Mouse (Mus musculus) frontal cortex, postnatal 14 days (tissue): ENCODE data around the gene Fam129a.

ENCODE experiments used
- DNase-seq, 2 experiments: peaks; one replicate each; pipeline ENCODE4 v3.0.0; 2022; ENCODE audit warnings: low spot score in 2 of 2

The Fam129a gene

DNA sequence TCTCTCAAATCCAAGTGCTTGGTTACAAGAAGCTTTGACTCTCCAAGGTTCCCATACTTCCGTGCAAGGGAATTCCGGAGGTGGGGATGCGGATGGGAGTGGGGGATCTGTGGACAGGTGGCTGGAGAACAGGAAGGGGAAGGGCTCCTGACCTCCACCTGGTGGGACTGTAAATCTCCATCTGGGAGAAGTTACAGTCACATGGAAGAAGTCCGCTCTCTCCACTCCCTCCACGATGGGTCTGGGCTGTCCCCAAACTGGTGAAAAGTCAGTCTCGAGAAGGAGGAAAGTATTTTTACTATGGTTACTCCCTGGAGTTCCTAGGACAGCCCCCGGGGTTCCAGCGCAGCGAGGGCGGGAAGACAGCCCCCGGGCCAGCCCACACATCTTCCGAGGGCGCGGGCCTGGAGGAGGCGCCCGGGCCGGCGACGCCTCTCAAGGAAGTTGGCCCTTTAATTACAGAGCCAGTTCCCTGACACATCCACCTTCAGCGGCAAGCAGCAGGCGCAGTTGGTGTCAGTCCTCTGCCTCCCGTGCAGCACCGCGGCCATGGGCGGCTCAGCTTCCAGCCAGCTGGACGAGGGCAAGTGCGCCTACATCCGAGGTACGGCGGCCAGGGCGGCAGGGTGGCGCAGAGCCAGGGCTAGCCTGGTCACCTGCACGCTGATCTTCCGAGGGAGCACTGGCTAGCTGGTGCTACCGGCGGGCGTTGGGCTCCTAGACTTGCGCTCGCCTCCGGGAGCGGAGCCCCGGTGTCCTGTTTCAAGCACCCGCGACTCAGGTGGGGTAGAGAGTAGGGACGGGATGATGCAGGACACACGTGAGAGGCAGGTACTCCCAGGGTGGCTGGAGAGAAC lies at the start of gene Fam129a:
Gene Fam129a, plus strand, starts transcription at position 206 of the 857 bp plus-strand sequence.
- DNase-seq = no peak

DNA sequence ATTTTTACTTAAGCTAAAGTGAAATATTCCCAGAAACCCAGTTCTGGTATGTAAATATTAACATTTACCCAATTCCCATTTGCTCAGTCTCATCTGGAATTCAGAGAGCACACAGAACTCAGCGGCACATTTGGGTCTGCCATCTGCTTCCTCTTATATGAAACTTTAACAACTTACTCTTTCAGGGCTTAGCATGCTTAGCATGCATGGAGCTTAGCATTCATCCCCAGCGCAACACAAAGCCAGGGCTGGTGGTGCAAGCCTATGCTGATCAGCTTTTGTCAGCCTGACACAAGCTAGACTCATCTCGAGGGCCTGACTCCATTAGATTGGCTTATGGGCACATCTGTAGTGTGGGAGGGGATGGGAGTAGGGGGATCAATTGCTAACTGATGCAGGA lies 44.3 kb upstream of the Fam129a start:
- no peak for DNase-seq

DNA sequence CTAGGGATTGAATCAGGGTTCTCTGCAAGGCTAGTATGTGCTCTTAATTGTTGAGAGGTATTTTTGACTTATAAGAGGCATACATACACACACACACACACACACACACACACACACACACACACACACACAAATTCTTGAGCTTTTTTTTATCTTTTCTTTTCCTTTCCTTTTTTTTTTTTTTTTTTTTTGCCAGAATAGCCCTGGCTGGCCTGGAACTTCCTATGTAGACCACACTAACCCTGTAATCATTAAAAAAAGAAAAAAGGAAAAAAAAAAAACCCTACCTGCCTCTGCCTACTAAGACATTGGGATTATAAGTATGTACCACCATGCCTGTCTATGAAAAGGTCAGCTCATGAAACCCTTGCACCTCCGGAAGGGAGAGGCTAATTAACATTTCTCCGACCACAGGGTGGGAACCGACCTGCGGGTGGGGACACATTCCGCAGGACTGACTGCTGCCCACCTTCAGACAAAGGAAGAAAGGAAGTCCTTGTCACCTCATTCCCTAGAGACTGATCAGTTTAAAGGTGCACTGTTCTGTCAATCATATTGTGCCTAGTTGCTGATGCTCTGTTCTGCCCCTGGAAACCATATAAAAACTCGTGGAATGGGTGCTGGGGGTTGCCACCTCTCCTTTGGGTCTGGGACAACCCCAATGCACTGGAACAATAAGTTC lies 27.0 kb upstream of the Fam129a start:
- no peak for DNase-seq

DNA sequence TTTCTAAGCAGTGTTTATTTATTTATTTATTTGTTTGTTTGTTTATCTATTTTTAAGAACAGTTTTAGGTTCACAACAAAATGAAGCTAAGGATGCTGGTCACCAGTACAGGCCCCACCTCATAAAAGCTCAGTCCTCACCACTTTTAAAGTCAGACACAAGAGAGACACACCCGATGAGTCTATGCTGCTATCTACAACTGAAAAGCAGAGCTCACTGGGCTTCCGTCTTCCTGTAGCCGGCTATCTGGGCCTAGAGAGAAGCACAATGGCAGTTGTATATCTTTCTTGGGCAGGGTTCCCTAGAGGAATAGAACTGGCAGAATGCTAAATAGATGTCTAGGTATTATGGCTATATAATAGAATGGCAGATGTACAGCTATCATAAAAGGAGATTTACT lies 26.4 kb upstream of the Fam129a start:
- DNase-seq = no peak

DNA sequence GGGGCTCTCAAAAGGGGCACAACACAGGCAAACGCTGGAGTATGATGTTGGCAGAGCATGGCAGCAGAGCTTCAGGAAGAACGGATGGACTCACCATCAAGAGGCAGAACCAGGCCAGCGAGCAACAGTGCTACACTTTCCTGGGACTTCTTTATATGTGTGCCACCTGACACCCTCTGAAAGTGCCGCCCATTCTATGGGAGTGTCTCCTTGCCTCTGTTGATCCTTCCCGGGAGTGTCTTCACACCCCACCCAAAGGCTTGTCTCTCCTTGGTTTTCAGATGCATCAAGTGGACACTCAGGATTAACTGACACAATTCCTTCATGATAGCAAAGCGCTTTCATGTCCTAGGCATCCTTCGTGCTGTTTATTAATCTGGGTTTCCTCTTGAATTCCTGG lies 25.4 kb upstream of the Fam129a start:
- DNase-seq = no peak

DNA sequence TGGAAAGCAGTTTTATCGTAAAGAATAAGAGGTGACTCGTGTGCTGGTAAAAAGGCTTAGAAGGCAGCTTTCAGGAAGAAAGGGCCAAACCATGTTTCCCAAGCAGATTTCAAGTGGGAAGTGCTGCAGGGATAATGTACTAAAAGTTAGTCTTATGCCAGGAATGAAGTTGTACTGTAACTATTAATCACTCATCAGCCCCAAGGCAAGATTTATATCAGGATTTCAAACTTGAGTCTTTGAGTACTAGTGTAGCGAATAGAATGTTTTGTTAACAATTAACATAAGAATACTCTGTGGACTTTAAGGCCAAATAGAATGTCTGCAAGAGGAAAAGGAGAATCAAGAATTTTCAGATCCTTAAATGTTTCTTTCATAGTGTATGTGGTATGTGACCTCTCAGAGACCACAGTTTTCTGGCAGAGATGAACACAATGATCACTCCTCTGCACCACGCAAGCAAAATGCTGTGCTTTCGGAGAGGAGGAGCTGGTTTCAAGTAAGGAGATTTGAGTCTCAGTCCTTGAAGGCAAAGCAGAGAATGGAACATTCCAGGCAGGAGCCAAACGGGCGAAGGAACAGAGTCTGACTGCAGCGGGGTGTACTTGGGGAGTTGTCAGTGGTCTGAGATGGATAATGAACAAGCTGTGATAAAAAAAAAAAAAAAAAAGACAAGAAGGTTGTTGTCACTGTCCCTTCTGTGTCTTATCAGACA lies 21.9 kb upstream of the Fam129a start:
- no peak for DNase-seq

DNA sequence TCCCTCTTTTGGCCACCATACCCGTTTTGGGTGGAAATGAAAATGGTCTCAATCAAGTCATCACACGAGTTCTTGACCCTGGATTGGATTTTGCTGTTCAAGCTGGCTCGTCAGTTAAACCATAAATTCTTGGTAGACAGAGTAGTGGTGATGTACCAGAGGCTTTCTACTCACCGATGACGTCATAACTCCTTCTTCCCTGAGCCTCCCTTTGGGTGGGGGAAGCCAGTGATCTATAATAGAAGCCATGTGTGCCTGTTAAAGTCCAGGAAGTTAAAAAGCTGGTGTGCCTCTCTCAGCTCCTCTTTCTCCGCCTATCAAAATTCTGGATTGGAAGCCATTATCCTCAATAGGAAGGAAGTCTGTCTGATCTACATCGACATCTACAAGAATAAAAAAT lies 21.2 kb upstream of the Fam129a start:
- no peak for DNase-seq

DNA sequence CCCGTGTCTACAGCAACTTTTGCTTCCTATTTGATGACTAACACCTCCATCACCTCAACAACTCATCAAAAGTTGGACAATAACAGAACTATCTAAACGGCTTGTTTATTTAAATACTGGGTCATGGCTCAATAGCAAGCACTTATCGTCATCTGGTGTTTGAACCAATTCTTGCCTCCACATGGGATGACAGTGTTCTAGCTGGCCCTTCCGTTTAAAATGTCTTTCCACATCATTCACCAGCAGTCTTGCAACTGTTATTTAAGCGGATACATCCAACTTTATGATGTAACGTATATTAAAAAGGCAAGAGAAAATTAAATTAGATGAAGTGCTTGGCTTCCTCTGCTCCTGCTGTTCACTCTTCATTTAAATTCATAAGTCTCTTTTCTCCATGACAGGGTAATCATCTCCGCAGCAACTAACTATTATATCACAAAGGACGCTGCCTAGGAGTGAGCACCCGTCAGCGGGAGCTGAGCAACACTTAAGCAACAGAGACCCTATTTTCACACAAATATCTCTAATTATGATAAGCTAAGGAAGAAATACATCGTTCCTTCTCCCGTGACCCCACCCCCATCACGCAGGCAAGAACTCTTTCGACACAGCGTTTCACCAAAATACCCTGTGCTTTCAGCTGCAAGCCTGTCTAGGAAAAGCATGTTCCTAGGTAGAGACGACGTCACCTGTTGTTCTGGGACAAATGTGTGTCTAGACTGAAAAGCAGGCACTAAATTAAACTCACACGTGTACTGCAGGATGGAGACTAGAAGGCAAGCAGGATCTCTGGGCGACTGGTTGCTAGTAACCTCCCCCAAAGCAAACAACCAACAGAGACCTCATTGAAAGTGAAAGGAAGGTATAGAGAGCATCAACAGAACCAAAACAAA lies 20.2 kb upstream of the Fam129a start:
- DNase-seq = no peak

DNA sequence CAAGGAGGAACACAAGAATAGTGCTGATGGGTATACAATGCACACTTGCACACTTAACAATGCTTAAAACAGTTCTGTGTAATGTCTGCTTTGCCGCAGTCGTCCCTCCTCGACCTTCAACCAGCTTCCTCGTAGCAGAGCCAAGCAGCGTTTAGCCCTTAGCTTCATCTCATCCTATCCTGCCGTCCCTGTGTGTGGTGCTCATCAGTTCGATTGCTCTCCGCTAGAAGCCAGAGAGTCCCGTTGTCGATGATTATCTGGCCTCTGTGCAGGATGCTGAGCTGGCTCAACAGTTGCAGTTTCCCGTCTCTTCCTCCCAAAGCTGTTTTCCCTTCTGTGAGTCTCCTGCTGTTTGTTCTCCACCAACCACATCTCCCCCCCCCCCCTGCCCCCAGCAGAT lies 10.4 kb upstream of the Fam129a start:
- no peak for DNase-seq

DNA sequence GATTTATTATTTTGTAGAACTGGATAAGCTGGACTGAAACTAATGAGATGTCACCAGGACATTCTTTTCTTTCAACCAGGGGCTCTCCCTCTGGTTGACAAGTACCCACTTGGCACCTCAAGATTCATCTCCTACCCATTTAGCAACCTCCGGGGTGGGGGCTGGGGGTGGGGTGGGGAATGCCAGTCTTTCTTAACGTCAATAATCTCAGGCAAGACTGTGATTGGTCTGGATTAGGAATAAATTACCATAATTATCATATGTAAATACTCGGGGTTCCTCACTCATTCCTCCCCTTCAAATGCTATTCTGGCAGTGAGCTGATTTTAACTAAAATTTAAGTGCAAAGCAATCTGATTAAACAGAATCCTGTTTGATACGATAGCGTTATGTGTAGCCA lies 7.6 kb upstream of the Fam129a start:
- DNase-seq = no peak

DNA sequence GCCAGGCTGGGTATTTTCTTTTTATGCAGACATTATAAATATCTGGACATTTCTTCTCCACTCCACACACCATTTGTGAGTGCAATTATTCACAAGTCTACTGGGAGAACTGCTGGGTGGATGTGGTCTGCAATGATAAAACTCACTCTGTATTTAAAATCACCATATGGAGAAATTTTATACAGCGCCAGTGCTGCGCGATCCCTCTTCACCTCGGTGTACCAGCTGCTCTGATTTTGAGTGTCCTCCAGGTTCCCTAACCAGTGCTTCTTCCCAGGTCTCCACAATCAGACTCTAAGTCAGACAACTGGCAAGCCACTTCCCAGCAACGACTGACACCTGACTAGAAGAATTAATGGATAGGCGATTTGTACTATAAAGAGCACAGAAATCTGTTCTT lies 7.1 kb upstream of the Fam129a start:
- DNase-seq = no peak

DNA sequence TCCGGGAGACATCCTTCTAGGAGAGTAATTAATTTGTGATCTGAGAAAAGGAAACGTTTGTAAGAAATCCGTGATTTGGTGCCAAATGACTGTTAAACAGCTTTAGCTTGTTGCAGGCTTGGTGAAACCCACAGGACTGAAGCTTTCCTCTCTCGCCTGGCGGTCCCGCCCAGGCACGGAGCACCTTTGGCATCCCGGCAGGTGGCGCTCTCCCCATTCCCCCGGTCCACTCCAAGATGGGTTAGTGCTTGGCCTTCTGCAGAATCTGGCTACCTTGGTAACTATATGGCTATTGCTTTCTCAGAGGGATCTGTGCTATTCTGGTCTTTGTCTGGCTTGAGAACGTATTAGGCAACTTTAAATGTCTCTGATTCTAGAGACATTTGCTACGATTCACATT lies 6.6 kb upstream of the Fam129a start:
- peak; percentile 27 to 67 for DNase-seq

DNA sequence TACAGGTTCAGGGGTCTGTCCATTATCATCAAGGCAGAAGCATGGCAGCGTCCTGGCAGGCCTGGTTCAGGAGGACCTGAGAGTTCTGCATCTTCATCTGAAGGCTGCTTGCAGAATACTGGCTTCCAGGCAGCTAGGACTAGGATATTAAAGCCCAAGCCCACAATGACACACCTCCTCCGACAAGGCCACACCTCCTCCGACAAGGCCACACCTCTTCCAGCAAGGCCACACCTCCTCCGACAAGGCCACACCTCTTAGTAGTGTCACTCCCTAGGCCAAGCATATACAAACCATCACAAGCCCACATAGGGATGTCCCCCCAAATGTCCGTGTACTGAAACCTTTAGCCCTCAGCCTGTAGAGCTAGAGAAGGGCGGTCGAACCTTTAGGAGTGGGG lies 2.3 kb upstream of the Fam129a start:
- no peak for DNase-seq

DNA sequence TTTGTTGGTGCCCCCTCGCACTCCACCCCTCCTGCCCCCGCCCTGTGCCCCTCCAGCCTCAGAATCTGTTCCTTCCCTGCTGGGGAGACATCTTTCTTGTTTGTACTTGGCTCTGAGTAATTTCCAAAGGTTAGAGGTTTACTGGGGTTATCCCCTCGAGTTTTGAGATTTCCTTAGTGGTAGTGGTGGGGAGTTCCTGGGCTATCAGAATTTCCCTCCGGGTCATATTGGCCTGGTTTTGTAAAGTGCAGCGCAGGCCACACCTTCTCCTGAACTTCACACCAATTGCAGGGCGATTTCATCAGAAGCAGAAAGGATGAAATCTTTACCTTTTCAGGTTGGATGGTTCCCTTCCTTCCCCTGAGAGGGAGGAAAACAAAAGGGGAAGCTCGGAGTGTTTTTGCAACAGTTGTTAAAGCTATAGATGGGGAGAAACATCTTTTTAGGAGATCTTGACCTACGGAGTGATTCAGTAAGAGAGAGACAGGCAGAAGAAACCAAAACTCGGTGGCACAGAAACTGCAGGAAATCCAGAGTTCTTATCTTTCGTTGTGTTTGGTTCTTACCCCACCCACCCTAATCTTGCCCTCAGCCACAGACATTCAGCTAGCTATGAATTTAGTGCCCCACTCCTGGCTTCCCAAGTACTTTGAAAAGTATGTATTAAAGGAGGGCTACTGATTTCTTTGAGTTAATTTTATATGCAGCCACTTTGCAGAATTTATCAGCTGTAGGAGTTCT lies 1.0 kb downstream of the Fam129a start:
- DNase-seq = no peak

DNA sequence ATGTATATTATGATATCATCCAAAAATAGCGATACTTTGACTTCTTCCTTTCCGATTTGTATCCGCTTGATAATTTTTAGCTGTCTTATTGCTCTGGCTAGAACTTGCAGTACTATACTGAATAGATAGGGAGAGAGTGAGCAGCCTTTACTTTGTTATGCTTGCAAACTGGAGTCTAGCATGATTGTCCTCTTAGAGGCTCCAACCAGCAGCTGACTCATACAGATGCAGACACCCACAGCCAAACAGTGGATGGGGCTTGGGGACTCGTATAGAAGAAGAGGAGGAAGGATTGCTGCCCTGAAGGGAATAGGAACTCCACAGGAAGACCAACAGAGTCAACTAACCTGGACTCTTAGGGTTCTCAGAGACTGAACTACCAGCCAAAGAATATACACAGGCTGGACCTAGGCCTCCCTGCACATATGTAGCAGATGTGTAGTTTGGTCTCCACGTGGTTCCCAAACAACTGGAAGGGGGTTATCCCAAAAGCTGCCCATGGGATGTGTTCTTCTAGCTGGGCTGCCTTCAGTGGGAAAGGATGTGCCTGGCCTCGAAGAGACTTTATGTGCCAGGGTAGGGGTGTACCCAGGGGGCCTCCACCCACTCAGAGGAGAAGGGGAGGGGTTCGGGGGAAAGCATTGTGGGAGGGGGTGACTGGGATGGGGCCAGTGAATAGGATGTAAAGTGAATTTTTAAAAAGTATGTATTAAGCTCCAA lies 1.8 kb downstream of the Fam129a start:
- no peak for DNase-seq

DNA sequence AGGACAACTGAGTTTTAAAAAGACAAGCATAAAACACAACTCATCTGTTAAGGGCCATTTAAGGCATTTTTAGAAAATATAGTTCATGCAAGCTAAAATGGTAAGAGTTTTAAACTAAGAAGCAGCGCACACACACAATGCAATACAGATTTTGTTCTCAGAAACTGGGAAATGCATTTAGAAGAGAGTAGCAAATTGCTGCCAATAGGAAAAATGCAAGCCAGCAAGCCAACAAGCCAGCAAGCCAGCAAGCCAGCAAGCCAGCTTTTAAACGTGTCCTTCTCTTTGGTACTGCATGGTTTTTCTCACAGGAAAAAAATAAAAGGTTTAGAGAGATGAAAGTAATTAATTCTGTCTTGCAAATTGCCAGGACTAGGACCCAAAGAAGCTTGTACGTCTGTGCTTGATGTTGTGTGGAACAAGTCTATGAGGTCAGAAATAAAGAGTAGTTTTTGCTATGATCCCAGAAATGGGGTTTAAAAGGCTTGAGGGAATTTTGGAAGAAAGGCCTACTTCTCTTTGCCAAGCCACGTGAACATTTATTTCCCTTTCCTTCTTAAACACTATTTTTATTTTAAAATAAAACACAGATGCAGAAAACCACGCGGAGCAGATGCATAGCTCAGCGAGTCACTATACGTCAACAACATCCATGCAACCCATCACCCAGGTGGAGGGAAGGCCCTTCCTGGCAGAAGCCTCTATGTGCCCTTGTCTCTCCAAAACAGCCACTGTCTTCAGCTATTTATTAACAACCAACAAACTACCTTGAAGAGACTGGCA lies 9.4 kb downstream of the Fam129a start:
- no peak for DNase-seq

DNA sequence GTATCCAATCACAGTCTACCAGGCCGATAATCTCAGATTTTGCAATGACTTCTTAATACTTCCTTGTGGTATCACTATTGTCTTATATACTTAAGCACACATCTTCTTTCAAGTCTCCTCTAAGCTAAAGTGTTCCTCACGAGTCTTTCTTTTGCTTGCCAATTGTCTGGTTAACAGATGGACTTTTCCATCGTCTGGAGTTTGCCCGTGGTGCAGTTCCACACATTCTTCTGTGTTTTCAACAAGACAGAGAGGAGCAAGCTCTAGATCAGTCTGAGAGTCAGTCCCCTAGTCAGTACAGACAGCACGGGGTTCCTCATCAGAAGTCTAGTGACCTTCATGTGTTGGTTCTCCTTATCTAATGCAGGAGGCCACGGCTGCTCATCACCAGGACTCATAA lies 10.5 kb downstream of the Fam129a start:
- no peak for DNase-seq

DNA sequence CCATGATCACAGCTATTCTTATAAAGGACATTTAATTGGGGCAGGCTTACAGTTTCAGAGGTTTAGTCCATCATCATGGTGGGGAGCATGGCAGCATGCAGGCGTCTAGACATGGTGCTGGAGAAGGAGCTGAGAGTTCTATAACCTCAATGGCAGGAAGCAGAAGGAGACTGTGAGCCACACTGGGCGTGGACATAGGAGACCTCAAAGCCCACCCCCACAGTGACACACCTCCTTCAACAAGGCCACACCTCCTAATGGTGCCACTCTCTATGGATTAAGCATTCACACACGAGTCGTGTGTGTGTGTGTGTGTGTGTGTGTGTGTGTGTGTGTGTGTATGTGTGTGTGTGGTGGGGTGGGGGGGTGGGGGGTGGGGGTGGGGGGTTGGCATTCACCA lies 11.0 kb downstream of the Fam129a start:
- no peak for DNase-seq

DNA sequence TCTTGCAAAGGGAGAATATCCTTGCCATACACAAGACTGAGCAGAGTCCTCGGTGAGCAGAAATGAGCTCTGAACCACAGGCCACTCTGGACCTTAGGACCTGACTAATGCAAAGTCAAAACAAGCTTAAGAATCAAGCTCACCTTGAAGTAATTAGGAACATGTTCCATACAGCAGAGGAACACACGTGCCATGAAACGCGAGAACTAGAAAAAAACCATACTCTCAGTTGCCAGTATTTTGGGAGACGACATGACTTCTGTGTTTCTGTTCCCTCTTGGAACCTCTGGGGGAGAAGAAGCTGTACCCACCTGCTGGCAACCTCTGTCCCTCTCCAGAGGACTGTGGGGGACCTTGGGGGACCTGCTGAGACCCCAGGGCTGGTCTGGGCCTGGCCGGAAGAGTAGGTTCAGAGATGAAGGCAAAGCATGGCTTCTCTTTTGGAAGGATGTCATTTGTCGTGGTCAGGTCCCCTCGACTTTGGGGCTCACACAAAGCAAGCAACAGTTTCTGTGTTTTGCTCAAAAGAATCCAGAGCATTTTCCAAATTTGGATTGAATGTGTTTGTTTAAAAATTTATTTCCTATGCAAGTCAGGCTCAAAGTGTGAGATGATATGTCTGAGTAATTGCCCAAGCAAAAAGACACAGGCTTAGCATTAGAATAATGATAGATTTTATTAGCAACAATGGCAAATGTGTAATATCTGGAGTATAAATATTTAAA lies 12.6 kb downstream of the Fam129a start:
- no peak for DNase-seq
